Mouse (Mus musculus) hematopoietic stem cell, adult 5-6 weeks (primary cell): ENCODE data around the gene Pwp2. TPM values are rescaled to one million over a fixed set of nuclear protein-coding genes. Genes with fewer than 3 reads are reported as not detected.
"Not testable (repeated sequence)": the region's sequence is repeated elsewhere in the genome, so short reads cannot be mapped to it uniquely, and the experiment has no call there.

Experiments used
- ATAC-seq, 2 experiments: fragments of 125-278 bp in 1 of 2; replicated peaks in 1 of 2; 2 replicates each; pipeline ENCODE4 v1.8.0; 2016 to 2017; ENCODE audit warnings: inconsistent platforms in 2 of 2, mild to moderate bottlenecking in 2 of 2, moderate number of reproducible peaks in 2 of 2, low read depth in 1 of 2, moderate TSS enrichment in 1 of 2; ENCODE audit not compliant: low FRiP score in 2 of 2, poor library complexity in 2 of 2, severe bottlenecking in 2 of 2, insufficient read depth in 1 of 2, low TSS enrichment in 1 of 2
- total RNA-seq: library from RNA; stranded (forward); fragments of 172-1452, 232-1000 nt; gene quantifications from 2 replicates; pipeline ENCODE4 v1.2.3, GENCODE M21; 2017

Gene Pwp2
- total RNA-seq, 1 experiment from 2014 or later: 26.3 TPM

GRCm38 (mm10) chr10:78129423-78129822 lies 55.5 kb downstream of the Pwp2 start:
- no peak for ATAC-seq

- no peak for ATAC-seq
These were observed 56.3 kb downstream of the Pwp2 start for GRCm38 (mm10) chr10:78128647-78129046.

GRCm38 (mm10) chr10:78127931-78128330 lies 57.0 kb downstream of the Pwp2 start:
- ATAC-seq: no peak

- no peak for ATAC-seq
These were observed 57.7 kb downstream of the Pwp2 start for GRCm38 (mm10) chr10:78127046-78127870.

DNA sequence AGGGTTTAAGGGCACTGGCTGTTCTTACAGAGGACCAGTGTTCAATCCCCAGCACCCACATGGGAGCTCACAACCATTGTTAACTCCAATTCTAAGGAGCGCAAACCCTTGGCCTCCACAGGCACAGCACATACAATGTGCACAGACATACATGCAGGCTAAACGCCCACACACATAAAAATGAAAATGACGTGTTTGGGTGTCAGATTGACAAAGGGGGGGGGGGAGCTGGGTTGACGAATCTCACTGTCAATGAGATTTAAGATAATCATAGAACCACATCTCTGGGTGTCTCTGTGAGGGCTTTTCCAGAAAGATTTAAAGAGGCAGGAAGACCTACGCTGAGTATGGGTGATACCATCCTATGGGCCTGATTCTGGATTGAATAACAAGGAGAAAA lies 58.6 kb downstream of the Pwp2 start:
- no peak for ATAC-seq

DNA sequence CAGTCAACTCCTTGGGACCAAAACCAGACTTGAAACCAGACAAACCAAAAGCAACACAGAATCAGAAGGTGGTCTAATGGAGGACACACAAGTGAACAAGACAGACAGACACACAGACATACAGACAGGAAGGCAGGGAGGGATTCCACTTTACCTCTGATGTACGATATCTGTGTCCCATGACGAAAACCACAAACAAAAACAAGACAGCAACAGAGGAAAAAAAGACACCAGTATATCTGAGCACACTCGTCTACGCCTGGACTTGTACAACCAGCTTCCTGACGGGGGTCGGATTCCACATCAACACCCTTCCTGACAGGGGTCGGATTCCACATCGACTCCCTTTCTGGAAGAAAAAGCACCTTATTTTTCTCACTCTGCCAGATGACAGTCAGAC lies 59.9 kb downstream of the Pwp2 start:
- ATAC-seq: not testable (repeated sequence)

DNA sequence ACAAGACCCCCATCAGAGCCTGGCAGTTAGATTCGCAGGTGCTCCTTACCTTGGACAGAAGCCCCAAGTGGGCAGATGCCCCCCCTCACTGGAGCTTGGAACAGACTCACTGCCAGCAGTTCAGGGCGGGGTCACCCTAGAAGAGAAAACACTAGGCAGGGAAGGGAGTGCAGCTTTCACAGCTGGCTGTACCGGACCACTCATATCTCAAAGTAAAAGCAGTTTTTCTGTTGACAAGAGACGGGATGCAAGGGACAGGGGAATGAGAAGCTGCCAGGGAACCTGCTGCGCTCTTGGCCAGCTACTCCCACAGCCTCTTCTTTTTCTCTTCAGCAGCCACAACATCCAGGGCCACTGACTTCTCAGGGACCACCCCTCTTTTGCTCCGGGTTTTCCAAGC lies 60.8 kb downstream of the Pwp2 start:
- not testable (repeated sequence) for ATAC-seq

Other genes with a start within 250 kb of the Pwp2 start
- gene Trpm2, start 214.6 kb downstream of the Pwp2 start, total RNA-seq: 2.6 and 10.0 TPM in 2 replicates
- gene 1810043G02Rik, start 206.6 kb downstream of the Pwp2 start, total RNA-seq: 11.7 and 19.3 TPM in 2 replicates
- 42.1 and 65.3 TPM in 2 replicates for gene Pfkl, start 175.1 kb downstream of the Pwp2 start, total RNA-seq
- gene Dnmt3l, start 143.2 kb downstream of the Pwp2 start, total RNA-seq: 0.75 and 0.94 TPM in 2 replicates
- 1.0 and 1.6 TPM in 2 replicates for gene Aire, start 141.5 kb downstream of the Pwp2 start, total RNA-seq
- 5.1 and 6.8 TPM in 2 replicates for gene Icosl, start 115.8 kb downstream of the Pwp2 start, total RNA-seq
- 74.6 and 96.5 TPM in 2 replicates for gene D10Jhu81e, start 15.4 kb downstream of the Pwp2 start, total RNA-seq
- 24.5 and 27.3 TPM in 2 replicates for gene Trappc10, start 59.5 kb upstream of the Pwp2 start, total RNA-seq
- 10.9 and 13.1 TPM in 2 replicates for gene Agpat3, start 167.3 kb upstream of the Pwp2 start, total RNA-seq
- 310 and 472 TPM in 2 replicates for gene Rrp1, start 227.9 kb upstream of the Pwp2 start, total RNA-seq
- 28.9 and 59.0 TPM in 2 replicates for gene Cstb, start 240.5 kb upstream of the Pwp2 start, total RNA-seq